Mouse (Mus musculus): ENCODE results near the gene Itga1. TPM values are rescaled to one million over a fixed set of nuclear protein-coding genes. Genes with fewer than 3 reads are reported as not detected.

Itga1 gene
- polyA plus RNA-seq, 1 experiment = 3.5 TPM

DNA sequence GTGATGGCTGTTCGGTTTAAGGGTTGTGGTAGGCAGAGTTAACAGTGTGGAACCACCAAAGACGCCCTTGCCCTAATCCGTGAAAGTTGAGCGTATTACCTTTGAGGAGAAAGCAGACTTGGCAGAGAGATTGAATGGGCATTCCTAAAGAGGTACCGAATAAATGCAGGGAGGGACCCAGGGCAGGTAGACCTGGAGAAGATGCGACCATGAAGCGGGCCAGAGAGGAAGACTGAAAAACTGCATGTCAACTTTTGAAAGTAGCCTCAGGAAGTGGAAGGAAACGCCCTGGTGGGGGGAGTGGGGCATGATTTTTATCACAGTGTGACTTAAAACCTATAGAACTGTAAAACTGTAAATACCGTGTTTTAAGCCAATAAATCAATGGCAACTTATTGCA is 2.4 kb downstream of the Itga1 start:
- peak overlapping the region; percentile 44 for H3K27ac ChIP-seq (ENCODE audit: insufficient read depth, low read depth, low read length)
- TF ChIP-seq CTCF (IDR thresholded peaks at IDR 0.05; ENCODE audit: extremely low read depth, insufficient read length, insufficient replicate concordance, low read depth, low read length) (no peak), POLR2A (IDR thresholded peaks at IDR 0.05; ENCODE audit: low read depth, low read length) (no peak)
- H3K27me3 ChIP-seq (ENCODE audit: control insufficient read depth, insufficient read depth, low read length) = no peaks in the 10 kb centered on the region
- peak overlapping the region; percentile 25; the same call in 1 of the 2 replicates for H3K4me3 ChIP-seq (ENCODE audit: low read depth, low read length)
- 80% methylated on average over 9 of the region's 9 CpGs for WGBS
- no peaks in the 10 kb centered on the region for H3K36me3 ChIP-seq (ENCODE audit: control insufficient read depth, insufficient read depth, low read length)
- H3K4me1 ChIP-seq (ENCODE audit: control insufficient read depth, insufficient read depth, insufficient read length, low read length) = no peaks in the 10 kb centered on the region; the same call in 1 of the 2 replicates

DNA sequence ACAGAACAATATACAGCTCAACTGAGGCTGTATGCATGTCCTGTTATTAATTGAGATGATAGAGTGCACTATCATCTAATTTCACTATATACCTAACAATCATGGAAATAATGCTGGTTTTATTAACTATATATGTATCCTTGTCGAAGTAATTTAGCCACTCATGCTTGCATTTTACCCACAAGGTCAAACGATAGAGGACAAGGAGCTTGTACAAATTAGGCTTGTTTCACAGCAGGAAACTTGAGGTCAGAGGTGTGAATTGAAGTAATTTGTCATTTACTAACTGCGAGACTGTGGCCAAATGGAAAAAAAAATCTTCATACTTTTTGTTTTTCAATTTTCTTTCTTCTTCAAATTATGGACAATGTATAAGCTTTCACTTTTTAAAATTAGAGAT is 3.5 kb downstream of the Itga1 start:
- no peak overlapping the region for H3K4me3 ChIP-seq (ENCODE audit: low read depth, low read length)
- 74% methylated on average over 3 of the region's 3 CpGs for WGBS

DNA sequence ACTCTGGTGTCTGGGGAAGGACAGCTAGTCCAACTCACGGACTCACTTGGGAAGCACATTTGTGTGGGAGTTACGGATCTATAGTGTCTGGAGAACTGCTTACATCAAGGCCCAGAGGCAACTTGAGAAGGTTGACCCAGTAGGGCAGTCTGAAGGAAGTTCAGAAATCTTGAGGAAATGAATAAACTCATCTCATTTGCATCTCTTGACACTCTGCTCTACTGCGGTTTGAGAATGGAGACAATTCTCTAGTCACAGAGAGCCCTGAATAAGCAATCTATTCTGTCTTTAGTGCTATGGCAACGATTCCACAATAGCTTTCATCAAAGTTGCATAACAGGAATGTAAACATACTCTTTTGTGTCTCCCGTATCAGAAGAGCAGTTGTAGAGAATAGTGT is 4.8 kb downstream of the Itga1 start:
- TF ChIP-seq POLR2A (IDR thresholded peaks at IDR 0.05; ENCODE audit: low read depth, low read length) = no peak
- TF ChIP-seq CTCF (IDR thresholded peaks at IDR 0.05; ENCODE audit: extremely low read depth, insufficient read length, insufficient replicate concordance, low read depth, low read length) = no peak
- Histone ChIP-seq H3K36me3 (ENCODE audit: control insufficient read depth, insufficient read depth, low read length) (0 out of 2 replicates have a peak, but pooled peaks cover 2% of the 10 kb centered on the region), H3K4me3 (ENCODE audit: low read depth, low read length) (no peak overlapping the region), H3K27ac (ENCODE audit: insufficient read depth, low read depth, low read length) (no peak overlapping the region), H3K4me1 (ENCODE audit: control insufficient read depth, insufficient read depth, insufficient read length, low read length) (no peaks in the 10 kb centered on the region; the same call in 1 of the 2 replicates), H3K27me3 (ENCODE audit: control insufficient read depth, insufficient read depth, low read length) (no peaks in the 10 kb centered on the region)
- 53% methylated on average over 5 of the region's 5 CpGs for WGBS

More for the DNA sequence above, 3.5 kb downstream of the Itga1 start:
- Histone ChIP-seq H3K36me3 (ENCODE audit: control insufficient read depth, insufficient read depth, low read length) (no peaks in the 10 kb centered on the region), H3K4me1 (ENCODE audit: control insufficient read depth, insufficient read depth, insufficient read length, low read length) (no peaks in the 10 kb centered on the region; the same call in 1 of the 2 replicates), H3K27me3 (ENCODE audit: control insufficient read depth, insufficient read depth, low read length) (no peaks in the 10 kb centered on the region), H3K27ac (ENCODE audit: insufficient read depth, low read depth, low read length) (no peak overlapping the region)
- TF ChIP-seq POLR2A (IDR thresholded peaks at IDR 0.05; ENCODE audit: low read depth, low read length) (no peak), CTCF (IDR thresholded peaks at IDR 0.05; ENCODE audit: extremely low read depth, insufficient read length, insufficient replicate concordance, low read depth, low read length) (no peak)

DNA sequence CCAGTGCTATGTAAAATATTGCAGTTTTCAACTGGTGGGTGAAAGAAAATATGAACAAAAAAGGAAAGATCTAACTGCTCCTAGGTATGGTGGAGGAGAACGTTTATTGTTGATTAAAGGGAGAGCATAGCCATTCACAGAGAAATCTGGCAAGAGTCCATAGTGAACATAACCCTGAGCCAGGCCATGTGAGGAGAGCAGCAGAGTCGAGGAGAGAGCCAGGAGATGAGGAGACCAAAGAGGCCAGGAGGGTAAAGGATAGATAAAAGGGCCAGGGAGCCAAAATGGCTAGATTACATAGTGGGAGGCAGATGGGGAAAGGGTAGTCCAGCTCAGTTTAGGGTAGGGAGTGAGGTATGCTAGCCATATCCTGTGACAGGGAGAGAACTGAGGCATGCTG is 5.5 kb downstream of the Itga1 start:
- H3K4me3 ChIP-seq (ENCODE audit: low read depth, low read length) = no peak overlapping the region
- 4% methylated on average over 2 of the region's 2 CpGs for whole genome bisulfite sequencing
- H3K27me3 ChIP-seq (ENCODE audit: control insufficient read depth, insufficient read depth, low read length) = no peaks in the 10 kb centered on the region
- H3K27ac ChIP-seq (ENCODE audit: insufficient read depth, low read depth, low read length) = no peak overlapping the region
- H3K36me3 ChIP-seq (ENCODE audit: control insufficient read depth, insufficient read depth, low read length) = 0 out of 2 replicates have a peak, but pooled peaks cover 2% of the 10 kb centered on the region
- no peak for TF ChIP-seq CTCF (IDR thresholded peaks at IDR 0.05; ENCODE audit: extremely low read depth, insufficient read length, insufficient replicate concordance, low read depth, low read length)
- no peak for TF ChIP-seq POLR2A (IDR thresholded peaks at IDR 0.05; ENCODE audit: low read depth, low read length)
- H3K4me1 ChIP-seq (ENCODE audit: control insufficient read depth, insufficient read depth, insufficient read length, low read length) = peaks cover 2% of the 10 kb centered on the region; the same call in 1 of the 2 replicates

DNA sequence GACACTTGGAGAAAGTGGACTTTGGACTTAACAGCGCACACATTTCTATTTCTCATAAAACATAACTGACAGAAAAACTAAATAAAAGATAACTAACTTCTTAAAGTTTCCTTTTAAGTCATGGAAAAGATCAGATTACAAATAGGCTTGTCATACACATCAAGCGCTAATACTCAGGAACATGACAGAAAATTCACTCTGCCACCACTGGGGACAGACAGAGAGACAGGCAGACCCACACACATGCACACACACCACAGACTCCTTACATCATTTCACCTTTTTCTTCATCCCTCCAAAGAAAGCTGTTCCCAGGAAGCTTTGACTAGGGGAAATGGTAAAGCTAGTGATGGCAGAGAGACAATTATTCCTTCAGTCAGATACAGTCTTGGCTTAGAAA is 6.4 kb downstream of the Itga1 start:
- Histone ChIP-seq H3K27me3 (ENCODE audit: control insufficient read depth, insufficient read depth, low read length) (no peaks in the 10 kb centered on the region), H3K27ac (ENCODE audit: insufficient read depth, low read depth, low read length) (no peak overlapping the region), H3K4me1 (ENCODE audit: control insufficient read depth, insufficient read depth, insufficient read length, low read length) (peaks cover 6% of the 10 kb centered on the region; the same call in 1 of the 2 replicates), H3K4me3 (ENCODE audit: low read depth, low read length) (no peak overlapping the region), H3K36me3 (ENCODE audit: control insufficient read depth, insufficient read depth, low read length) (0 out of 2 replicates have a peak, but pooled peaks cover 2% of the 10 kb centered on the region)
- no peak for TF ChIP-seq CTCF (IDR thresholded peaks at IDR 0.05; ENCODE audit: extremely low read depth, insufficient read length, insufficient replicate concordance, low read depth, low read length)
- no peak for TF ChIP-seq POLR2A (IDR thresholded peaks at IDR 0.05; ENCODE audit: low read depth, low read length)
- WGBS = 38% methylated on average over 2 of the region's 2 CpGs

DNA sequence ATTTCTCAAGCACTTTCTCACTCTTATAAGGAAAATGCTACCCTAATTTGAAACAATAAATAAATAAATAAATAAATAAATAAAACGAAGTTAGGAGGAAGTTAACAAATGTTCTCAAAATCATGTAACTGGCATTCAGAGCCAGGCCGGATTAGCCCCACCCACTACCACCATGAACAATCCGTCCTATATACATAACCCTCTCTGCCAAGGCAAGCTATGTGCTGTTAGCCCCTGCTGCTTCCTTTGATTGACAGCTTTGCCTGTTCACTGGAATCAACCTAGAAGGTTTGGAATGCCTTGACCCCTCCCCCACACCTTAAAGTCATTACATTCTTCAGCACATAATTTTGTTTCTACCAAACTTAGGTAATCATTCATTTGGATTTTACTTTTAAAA is 10.3 kb downstream of the Itga1 start:
- peaks cover 8% of the 10 kb centered on the region for H3K36me3 ChIP-seq (ENCODE audit: control insufficient read depth, insufficient read depth, low read length)
- H3K27me3 ChIP-seq (ENCODE audit: control insufficient read depth, insufficient read depth, low read length) = no peaks in the 10 kb centered on the region
- H3K27ac ChIP-seq (ENCODE audit: insufficient read depth, low read depth, low read length) = no peak overlapping the region
- WGBS = 56% methylated on average over 3 of the region's 3 CpGs
- H3K4me1 ChIP-seq (ENCODE audit: control insufficient read depth, insufficient read depth, insufficient read length, low read length) = peaks cover 18% of the 10 kb centered on the region
- no peak overlapping the region for H3K4me3 ChIP-seq (ENCODE audit: low read depth, low read length)
- TF ChIP-seq CTCF (IDR thresholded peaks at IDR 0.05; ENCODE audit: extremely low read depth, insufficient read length, insufficient replicate concordance, low read depth, low read length) (no peak), POLR2A (IDR thresholded peaks at IDR 0.05; ENCODE audit: low read depth, low read length) (no peak)

DNA sequence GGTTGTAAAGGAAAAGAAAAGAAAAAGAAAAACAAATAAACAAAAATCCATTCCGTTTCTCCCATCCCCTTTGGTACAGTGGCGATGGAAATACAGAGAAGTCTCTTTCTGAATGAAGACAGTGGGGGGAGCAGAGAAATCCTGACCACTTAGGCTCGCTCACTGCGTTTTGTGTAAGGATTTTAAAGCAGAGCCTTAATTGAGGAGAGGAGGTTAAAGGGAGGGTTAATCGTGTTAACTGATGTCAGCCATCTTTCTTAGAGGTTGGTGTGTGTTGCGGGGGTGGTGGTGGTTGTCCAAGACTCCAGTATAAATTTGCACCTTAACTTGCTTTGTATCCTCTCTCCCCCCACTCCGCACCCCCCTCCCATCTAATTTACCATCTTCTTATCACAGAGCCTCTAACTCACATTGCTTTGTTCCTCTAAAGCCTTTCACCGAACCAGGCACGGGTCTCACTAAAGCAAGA is 10.8 kb downstream of the Itga1 start:
- TF ChIP-seq CTCF (IDR thresholded peaks at IDR 0.05; ENCODE audit: extremely low read depth, insufficient read length, insufficient replicate concordance, low read depth, low read length) = no peak
- TF ChIP-seq POLR2A (IDR thresholded peaks at IDR 0.05; ENCODE audit: low read depth, low read length) = no peak
- H3K4me3 ChIP-seq (ENCODE audit: low read depth, low read length) = no peak overlapping the region

More for the DNA sequence above, 10.8 kb downstream of the Itga1 start:
- Histone ChIP-seq H3K27ac (ENCODE audit: insufficient read depth, low read depth, low read length) (peak overlapping the region; percentile 79), H3K36me3 (ENCODE audit: control insufficient read depth, insufficient read depth, low read length) (peaks cover 9% of the 10 kb centered on the region), H3K27me3 (ENCODE audit: control insufficient read depth, insufficient read depth, low read length) (no peaks in the 10 kb centered on the region), H3K4me1 (ENCODE audit: control insufficient read depth, insufficient read depth, insufficient read length, low read length) (peaks cover 18% of the 10 kb centered on the region)
- WGBS = 52% methylated on average over 9 of the region's 9 CpGs
